Mouse (Mus musculus) right cerebral cortex, adult 2 months (tissue): ENCODE results near the gene Xlr5a.
"Not testable (repeated sequence)": the region's sequence is repeated elsewhere in the genome, so short reads cannot be mapped to it uniquely, and the experiment has no call there.

ENCODE experiments used
- DNase-seq, 2 experiments: peaks; one replicate each; pipeline ENCODE4 v3.0.0; 2021 to 2022; ENCODE audit warnings: low spot score in 2 of 2

The Xlr5a gene

GRCm38 (mm10) chrX:73148496-73148895 is 144.3 kb downstream of the Xlr5a start, which contains the start of gene Xlr5b:
Gene Xlr5b (plus strand): TSS chrX:73148796.
- DNase-seq: not testable (repeated sequence)

DNA sequence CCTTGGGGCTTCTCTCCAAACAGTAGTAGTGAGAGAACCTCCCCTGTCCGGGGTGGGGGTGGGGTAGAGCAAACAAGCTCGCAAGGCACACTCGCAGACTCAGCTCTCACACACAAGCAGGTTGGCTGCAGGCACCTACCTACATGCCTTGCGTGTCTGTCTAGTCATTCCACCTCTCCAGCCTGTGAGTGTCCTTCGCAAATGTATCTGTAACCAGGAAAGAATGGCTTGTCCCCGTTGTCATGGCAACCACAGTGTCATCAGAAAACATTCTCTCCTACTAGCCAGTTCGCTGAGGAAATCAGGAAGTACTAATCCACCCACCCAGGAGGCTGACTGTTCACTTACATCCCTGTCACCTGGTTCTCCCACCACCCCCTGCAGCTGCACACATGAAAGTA is 149.6 kb downstream of the Xlr5a start:
- DNase-seq: not testable (repeated sequence)

- DNase-seq: not testable (repeated sequence)
Observed at GRCm38 (mm10) chrX:73122859-73123829, 169.6 kb downstream of the Xlr5a start.

DNA sequence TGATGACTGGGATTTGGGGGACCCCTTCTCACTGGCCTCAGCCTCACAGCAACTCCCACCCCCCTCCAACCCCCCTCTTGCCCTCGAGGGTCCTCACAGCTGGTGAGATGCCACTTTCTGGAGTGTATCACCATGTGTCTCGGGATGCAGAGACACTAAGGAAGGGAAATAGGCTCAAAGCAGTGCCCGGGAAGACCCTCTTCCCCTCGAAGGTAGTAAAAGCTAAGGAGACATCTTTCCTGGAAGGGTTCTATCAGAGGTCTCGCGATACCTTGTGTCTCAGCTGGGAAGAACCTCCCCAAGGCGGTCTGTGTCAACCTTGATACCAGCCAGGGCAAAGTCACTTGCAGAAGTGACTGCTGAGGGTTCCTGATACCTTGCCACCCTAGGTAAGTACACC is 176.0 kb downstream of the Xlr5a start, which contains the start of gene Gm14685:
Gm14685 (plus strand) TSS at position 301 of the 400 bp plus-strand sequence.
- not testable (repeated sequence) for DNase-seq

- peak in 1 of 2 experiments; percentile 1 for DNase-seq
Observed at GRCm38 (mm10) chrX:73096941-73097508, 195.8 kb downstream of the Xlr5a start, which contains the start of gene Xlr3a. Gene Xlr3a (minus strand): TSS chrX:73097095.

DNA sequence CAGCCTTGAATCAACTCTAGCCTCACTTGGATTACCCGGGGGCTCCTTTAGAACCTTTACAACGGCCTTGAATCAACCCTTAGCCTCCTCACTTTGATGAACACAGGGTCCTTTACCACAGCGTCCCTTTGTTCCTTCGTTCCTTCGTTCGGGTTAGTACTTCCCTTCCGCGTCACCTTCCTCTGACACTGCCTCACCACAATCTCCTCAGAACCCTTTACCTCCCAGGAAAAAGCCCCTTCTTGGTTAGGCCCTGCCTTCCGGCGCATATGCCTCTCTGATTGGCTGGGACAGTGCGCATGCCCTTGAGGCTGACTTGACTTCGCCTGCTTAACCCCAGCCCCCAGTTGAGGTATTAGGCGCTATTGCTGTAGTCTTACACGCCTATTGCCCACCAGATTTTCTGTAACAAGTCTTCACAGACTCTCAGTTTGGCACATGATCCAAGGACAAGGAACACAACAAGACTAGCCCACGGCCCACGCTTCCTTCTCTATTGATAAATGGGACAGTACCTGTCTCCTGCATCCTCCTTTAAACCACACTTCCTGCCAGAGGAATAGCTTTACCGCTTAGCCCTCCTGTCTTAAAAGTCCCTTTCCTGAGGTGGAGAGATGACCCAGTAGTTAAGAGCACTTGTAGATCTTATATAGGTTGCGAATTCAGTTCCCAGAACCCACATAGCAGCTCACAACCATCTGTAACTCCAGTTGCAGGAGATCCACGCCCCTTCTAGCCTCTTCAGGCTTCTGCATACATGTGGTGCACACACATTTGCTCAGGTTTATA is 210.3 kb downstream of the Xlr5a start, which contains the start of gene Xlr4a:
Xlr4a (minus strand) TSS at position 212 of the 789 bp plus-strand sequence.
- not testable (repeated sequence) for DNase-seq

DNA sequence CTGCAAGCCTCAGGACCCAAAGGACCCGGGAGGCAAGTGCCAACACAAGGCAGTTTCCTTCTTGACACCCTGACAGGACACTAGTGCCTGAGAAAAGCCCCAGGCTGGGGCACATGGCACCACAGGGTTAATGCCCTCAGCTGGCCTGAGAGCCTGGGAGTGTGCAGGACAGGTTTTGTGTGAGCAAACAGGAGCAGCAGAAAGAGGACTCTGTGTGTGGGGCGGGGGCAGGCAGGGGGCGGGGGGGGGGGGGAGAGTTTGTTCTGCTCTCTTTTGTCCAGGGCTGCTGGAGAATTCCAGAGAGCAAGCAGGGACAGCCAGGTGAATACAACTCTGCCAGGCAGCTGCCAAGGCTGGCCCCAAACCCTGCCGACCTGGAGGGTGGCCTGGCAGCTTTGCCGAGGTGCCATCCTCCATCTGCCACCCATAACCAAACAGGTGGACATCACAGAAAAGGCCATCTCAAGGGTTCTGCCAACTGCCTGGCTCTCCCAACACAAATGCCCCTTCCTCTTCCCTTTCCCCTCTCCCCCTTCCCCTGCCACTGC is 225.9 kb downstream of the Xlr5a start:
- DNase-seq: not testable (repeated sequence)

GRCm38 (mm10) chrX:73064415-73064793 is 228.4 kb downstream of the Xlr5a start, which contains the start of gene Pnma3:
Gene Pnma3 (plus strand): TSS chrX:73064787.
- DNase-seq: peak in 1 of 2 experiments; percentile 6

DNA sequence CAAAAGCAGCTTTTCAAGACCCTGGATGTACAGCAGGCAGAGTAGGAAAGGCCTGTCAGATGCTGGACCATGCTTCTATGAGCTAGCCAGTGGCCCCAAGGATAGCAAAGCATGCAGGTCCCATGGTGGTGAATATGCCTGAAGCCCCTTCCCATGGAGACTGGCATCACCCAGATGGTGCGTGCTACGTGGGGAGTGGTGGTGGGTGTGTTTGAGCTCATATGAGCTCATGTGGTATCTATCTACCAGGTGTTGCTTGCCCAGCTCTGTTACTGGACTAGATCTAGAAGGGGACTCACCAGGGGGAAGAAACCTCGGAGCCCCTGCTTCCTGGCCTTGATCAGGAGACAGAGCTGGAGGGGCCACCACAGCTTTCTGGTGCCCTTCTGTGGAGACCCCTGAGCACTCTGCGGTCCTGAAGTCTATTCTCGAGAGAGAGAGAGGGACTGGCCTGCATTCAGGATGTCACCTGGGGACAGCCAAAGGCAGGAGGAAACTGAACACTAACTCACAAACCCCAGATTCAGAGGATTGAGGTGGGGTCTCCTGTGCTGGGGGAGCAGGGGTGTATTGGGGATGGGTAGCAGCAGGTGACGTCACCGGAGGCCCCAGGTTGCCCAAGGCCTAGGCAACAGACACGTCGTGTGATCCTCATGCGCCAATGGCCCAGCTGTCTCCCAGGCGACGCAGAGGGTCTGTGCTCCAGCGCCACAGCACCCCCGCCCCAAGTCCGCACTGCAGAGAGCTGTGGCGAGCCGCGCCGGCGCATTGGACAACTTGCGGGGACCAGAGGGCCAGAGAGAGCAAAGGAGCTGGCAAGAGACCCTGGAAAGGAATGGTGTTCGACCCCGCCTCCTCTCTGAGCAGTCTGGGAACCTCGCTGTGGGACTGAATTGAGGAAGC is 229.0 kb downstream of the Xlr5a start:
- peak in 1 of 2 experiments; percentile 25 for DNase-seq

DNA sequence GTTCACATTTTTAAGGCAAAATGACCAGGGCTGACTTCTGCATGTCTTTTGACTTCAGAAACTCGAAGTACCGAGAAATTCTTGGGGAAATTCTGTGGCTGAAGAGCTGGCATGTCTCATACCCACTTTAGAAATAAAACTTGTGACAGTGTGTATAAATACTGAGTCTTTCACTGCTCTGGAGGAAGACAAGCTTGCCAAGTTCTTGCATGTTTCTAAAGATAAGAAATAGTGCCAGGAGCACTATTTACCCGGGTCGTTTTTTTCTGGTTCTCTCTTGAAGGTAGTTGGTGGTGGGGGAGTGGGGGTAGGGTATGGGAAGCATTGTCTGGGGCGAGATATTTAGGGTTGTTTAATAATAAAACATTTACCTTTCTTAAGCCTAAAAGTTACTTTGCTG is 230.5 kb downstream of the Xlr5a start:
- no peak for DNase-seq

DNA sequence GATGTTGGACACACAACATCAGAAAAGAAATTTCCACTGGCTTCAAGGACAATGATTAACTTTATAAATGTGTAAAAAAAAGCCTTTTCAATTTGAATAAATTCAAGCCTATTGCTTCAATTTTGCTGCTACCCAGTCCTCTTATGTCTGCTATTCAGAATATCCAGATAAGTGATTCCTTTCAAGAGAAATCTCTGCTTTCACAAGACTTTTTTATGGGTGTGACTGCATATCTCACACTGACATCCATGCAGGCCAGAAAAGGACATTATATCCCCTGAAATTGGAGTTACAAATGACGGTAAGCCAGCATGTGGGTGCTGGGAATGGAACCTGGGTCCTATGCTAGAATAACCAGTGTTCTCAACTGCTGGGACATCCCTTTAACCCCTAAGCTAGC is 231.2 kb downstream of the Xlr5a start:
- no peak for DNase-seq
